Mouse (Mus musculus) brain, embryonic 14.5 days (tissue): ENCODE results near the gene Srl. TPM values are rescaled to one million over a fixed set of nuclear protein-coding genes. Genes with fewer than 3 reads are reported as not detected.

Source experiments
- DNase-seq: peaks from one replicate; pipeline ENCODE4 v3.0.0-alpha.2; 2011; ENCODE audit warnings: low read depth
- CTCF ChIP-seq: fragments of 200-500 bp; IDR thresholded peaks from 2 replicates; pipeline ENCODE4 v1.5.1; 2012; ENCODE audit warnings: inconsistent platforms, mild to moderate bottlenecking, moderate library complexity, borderline replicate concordance; ENCODE audit not compliant: insufficient read depth, insufficient read length; ENCODE audit errors: extremely low read depth
- POLR2A ChIP-seq: fragments of 200-500 bp; IDR thresholded peaks from 2 replicates; pipeline ENCODE4 v1.6.1; 2012; ENCODE audit warnings: mild to moderate bottlenecking, inconsistent platforms, borderline replicate concordance; ENCODE audit not compliant: poor library complexity, insufficient read depth, insufficient read length, severe bottlenecking; ENCODE audit errors: extremely low read depth
- polyA plus RNA-seq: library from polyadenylated mRNA; depleted of rRNA; stranded (reverse); fragments of >200 nt; gene quantifications from 2 replicates; pipeline ENCODE4 v1.2.3, GENCODE M21; 2012

The Srl gene
- polyA plus RNA-seq, 1 experiment, result 26.2 TPM

DNA sequence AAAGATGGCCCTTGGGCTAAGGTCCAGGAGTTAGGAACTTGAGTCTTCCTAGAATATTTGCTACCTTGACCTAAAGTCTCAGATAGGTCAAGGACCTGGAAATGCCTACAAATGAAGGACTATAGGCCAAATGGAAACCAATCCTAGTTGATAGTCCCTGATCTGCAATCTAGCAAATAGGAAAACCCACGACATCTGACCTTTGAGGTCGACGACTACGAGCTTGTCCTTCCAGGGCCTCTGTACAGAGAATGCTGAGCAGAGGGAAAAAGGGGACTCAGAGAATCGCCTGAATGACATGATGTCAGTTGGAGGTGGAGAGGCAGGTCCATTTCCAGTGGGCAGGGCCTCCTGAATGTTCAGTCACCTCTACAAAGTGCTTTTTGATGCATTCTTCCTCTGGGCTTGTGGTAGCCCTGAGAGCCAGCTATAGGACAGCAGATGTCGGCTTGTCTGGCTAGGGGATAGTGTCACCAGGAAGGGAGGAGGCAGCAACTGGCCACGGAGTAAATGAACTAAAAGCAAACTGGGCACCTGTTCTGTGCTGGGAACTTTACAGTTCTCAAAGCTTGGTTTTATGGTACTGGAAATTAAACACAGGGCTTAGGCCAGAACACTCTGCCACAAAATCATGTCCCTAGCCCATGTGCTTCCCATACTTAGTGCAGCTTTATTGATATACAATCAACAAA lies 18.2 kb downstream of the Srl start:
- no peak for TF ChIP-seq CTCF

DNA sequence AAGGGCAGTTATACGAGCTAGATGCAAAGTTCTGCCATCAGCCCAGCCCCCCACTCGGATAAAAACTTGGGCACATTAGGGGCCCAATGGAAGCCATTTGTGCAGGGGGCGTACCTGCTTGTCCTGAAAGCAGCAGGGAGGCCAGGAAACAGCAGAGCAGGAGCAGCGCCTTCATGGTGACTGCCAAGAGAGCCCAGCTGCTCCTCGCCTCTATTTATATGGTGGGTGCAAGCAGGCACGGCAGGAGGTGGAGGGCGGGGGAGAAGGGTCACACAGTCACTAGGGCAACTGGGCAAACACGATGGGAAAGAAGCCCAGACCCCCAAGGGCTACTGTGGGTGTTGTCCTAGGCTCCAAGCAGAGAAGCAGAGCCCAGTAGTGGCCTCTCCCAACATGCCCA lies 18.7 kb downstream of the Srl start:
- no peak for DNase-seq

More for the DNA sequence above, 18.2 kb downstream of the Srl start:
- DNase-seq, result no peak

GRCm38 (mm10) chr16:4521735-4522530 lies 19.7 kb downstream of the Srl start:
- TF ChIP-seq CTCF, result no peak
- TF ChIP-seq POLR2A, result no peak
- no peak for DNase-seq

More for the DNA sequence above, 18.7 kb downstream of the Srl start:
- no peak for TF ChIP-seq POLR2A
- TF ChIP-seq CTCF, result no peak

GRCm38 (mm10) chr16:4521074-4521667 lies 20.4 kb downstream of the Srl start:
- no peak for DNase-seq
- TF ChIP-seq CTCF, result no peak
- TF ChIP-seq POLR2A, result no peak

GRCm38 (mm10) chr16:4520673-4521072 lies 20.9 kb downstream of the Srl start:
- TF ChIP-seq CTCF (no peak), POLR2A (no peak)

GRCm38 (mm10) chr16:4519825-4520224 lies 21.8 kb downstream of the Srl start:
- TF ChIP-seq CTCF (no peak), POLR2A (no peak)
- DNase-seq, result no peak

More at GRCm38 (mm10) chr16:4520673-4521072, 20.9 kb downstream of the Srl start:
- no peak for DNase-seq

DNA sequence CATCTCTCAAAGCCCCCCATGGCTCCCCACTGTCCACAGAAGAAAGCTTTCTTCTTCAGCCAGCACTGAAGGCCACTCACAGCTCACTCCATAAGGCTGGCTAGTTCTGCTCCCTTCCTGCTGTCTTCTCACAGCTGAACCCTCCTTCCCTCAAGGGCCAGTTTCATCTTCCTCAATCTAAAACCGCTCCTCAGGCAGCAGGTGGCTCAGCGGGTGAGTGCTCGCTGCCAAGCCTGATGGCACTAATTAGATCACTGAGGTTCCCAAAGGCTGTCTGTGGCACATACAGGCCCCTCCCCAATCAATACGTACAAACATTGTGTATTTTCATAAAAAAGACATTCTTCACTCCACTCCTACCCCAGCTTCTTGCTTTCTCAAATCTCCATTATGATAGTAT lies 22.5 kb downstream of the Srl start:
- DNase-seq, result peak; percentile 45

DNA sequence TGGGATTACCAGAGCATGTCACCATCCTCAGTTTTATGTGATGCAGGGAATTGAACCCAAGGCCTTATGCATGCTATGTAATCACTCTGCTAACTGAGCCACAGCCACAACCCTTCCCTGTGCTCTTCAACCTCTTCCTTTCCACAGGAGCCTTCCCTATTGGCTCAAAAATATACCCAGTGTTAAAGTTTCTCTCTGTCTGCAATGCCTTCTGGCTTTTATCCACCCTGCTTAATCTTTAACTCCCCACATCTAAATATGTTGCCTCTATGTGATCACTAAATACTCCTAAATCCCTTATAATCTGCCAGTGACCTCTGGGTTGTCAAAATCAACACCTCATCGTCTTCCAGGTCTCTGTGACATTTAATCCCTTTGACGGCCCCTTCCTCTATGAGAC lies 23.7 kb downstream of the Srl start:
- TF ChIP-seq POLR2A, result no peak
- TF ChIP-seq CTCF, result no peak
- no peak for DNase-seq

More for the DNA sequence above, 22.5 kb downstream of the Srl start:
- TF ChIP-seq CTCF (no peak), POLR2A (no peak)

GRCm38 (mm10) chr16:4514383-4514782 lies 27.2 kb downstream of the Srl start:
- no peak for DNase-seq
- TF ChIP-seq POLR2A (no peak), CTCF (no peak)

- peak; percentile 13 for DNase-seq
- no peak for TF ChIP-seq POLR2A
- TF ChIP-seq CTCF, result no peak
Observed at GRCm38 (mm10) chr16:4512661-4513438, 28.8 kb downstream of the Srl start.

DNA sequence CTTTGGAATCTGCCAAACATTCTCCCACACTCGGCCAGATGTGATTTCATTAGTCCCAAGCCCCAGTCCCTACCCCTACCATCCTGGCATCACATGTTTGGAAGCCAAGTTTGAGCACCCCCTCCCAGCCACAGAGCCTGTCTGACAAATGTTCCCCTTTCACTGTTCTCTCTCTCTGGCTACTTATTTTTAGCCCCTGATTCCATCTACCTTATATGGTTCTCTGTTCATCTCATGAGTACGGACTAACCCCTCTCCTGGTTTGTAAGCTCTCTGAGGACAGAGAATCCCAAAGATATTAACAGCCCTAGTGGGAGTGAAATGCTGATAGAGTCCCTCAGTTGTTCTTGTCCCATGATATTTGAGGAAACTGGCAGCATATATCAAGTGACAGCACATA lies 30.2 kb downstream of the Srl start:
- TF ChIP-seq CTCF (no peak), POLR2A (no peak)
- DNase-seq, result no peak

DNA sequence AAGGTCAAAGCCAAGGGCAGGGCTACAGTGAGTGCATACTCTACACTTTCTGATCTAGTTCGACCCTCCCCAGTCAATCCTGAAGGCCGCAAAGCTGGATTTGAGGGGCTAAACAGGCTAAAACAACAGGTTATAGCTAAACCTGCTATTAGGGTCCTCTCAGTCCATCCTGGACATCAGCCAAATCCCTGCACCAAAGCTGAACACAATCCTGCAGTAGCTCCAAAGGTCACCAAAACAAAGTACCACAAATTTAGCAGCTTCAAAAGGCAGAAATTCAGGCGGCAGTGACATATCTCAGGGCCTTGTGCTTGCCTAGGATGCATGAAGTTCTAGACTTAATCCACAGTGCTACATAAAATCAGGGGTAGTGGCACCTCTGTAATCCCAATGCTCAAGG lies 35.4 kb downstream of the Srl start:
- TF ChIP-seq CTCF (no peak), POLR2A (no peak)
- DNase-seq, result no peak
